Comparison of ENCODE assay signal across 8 mouse cellular contexts in genomic region chr2:69885451-69886305, GRCm38 (mm10). TPM values are rescaled to one million over a fixed set of nuclear protein-coding genes. Genes with fewer than 3 reads are reported as not detected.
DNase-seq lines count a peak whose midpoint lies in the region; ATAC-seq and TF ChIP-seq lines count a peak whose summit lies in the region.

Gene Mettl5 (minus strand): TSS chr2:69885615.

- H3K4me2 ChIP-seq in embryonic facial prominence, embryonic 13.5 days, result peak within 1 kb of the TSS; percentile 62
- peak within 1 kb of the TSS; percentile 64 for H3K4me2 ChIP-seq in limb, embryonic 11.5 days (ENCODE audit: low read depth, severe bottlenecking)
- peak within 1 kb of the TSS; percentile 67 for H3K4me2 ChIP-seq in midbrain, embryonic 13.5 days (replicated peaks)

- no peaks in the 10 kb centered on the region; the same call in 1 of the 2 replicates for H3K79me2 ChIP-seq in heart, adult 2 months (replicated peaks; ENCODE audit: control insufficient read depth, insufficient read depth, low read length)

- H3K27ac ChIP-seq in embryonic facial prominence, embryonic 13.5 days, result peak within 1 kb of the TSS; percentile 87
- peak within 1 kb of the TSS; percentile 82 for H3K27ac ChIP-seq in heart, adult 2 months
- H3K27ac ChIP-seq in kidney, adult 2 months (ENCODE audit: insufficient read depth, low read depth, low read length), result peak within 1 kb of the TSS; percentile 27; the same call in 1 of the 2 replicates
- H3K27ac ChIP-seq in limb, embryonic 11.5 days (replicated peaks; ENCODE audit: low read depth, low read length), result 0 out of 2 replicates have a peak within 1 kb of the TSS, but pooled peaks have one; percentile 9
- H3K27ac ChIP-seq in midbrain, embryonic 13.5 days, result no peak within 1 kb of the TSS

- DNase-seq in 416B (ENCODE audit: low read depth), result peak; percentile 89
- DNase-seq in adrenal gland, postnatal 4 days (ENCODE audit: low spot score in 2 of 2), result peak; percentile 73 to 80
- peak; percentile 90 for DNase-seq in heart, adult 2 months
- DNase-seq in kidney, adult 2 months, result peak; percentile 93
- peak; percentile 92 for DNase-seq in limb, embryonic 11.5 days (ENCODE audit: low spot score)
- DNase-seq in spleen, adult 12 weeks (ENCODE audit: low spot score), result peak; percentile 83

- no peaks in the 10 kb centered on the region for H3K9me3 ChIP-seq in embryonic facial prominence, embryonic 13.5 days
- no peaks in the 10 kb centered on the region for H3K9me3 ChIP-seq in limb, embryonic 11.5 days (ENCODE audit: control insufficient read depth, low read length)
- H3K9me3 ChIP-seq in midbrain, embryonic 13.5 days, result no peaks in the 10 kb centered on the region

- 0 out of 2 replicates have a peak, but pooled peaks cover 4% of the 10 kb centered on the region for H3K36me3 ChIP-seq in embryonic facial prominence, embryonic 13.5 days
- peaks cover 2% of the 10 kb centered on the region; the same call in 1 of the 2 replicates for H3K36me3 ChIP-seq in heart, adult 2 months (ENCODE audit: control insufficient read depth, insufficient read depth, low read length)
- no peaks in the 10 kb centered on the region for H3K36me3 ChIP-seq in kidney, adult 2 months (ENCODE audit: control insufficient read depth, insufficient read depth, low read length)
- H3K36me3 ChIP-seq in limb, embryonic 11.5 days (ENCODE audit: control insufficient read depth, insufficient read depth, low read length), result no peaks in the 10 kb centered on the region; the same call in 1 of the 2 replicates
- H3K36me3 ChIP-seq in midbrain, embryonic 13.5 days, result no peaks in the 10 kb centered on the region

- TF ChIP-seq EP300 in heart, adult 2 months (IDR thresholded peaks at IDR 0.05; ENCODE audit: insufficient read depth, low read depth, low read length), result 0 out of 2 replicates have a peak, but pooled peaks have one; percentile 49

- no peaks in the 10 kb centered on the region for H3K27me3 ChIP-seq in embryonic facial prominence, embryonic 13.5 days
- no peaks in the 10 kb centered on the region for H3K27me3 ChIP-seq in heart, adult 2 months (ENCODE audit: control insufficient read depth, insufficient read depth, low read length)
- no peaks in the 10 kb centered on the region for H3K27me3 ChIP-seq in kidney, adult 2 months (replicated peaks; ENCODE audit: control insufficient read depth, insufficient read depth, low read length)
- H3K27me3 ChIP-seq in limb, embryonic 11.5 days (ENCODE audit: control insufficient read depth, insufficient read depth, low read length), result no peaks in the 10 kb centered on the region
- no peaks in the 10 kb centered on the region for H3K27me3 ChIP-seq in midbrain, embryonic 13.5 days

- peak; percentile 95 for ATAC-seq in embryonic facial prominence, embryonic 13.5 days (ENCODE audit: insufficient number of reproducible peaks, insufficient read depth, low FRiP score, low TSS enrichment, low read depth)
- peak; percentile 88; the same call in 1 of the 2 replicates for ATAC-seq in limb, embryonic 11.5 days (ENCODE audit: insufficient number of reproducible peaks, low FRiP score, low TSS enrichment, low read depth)
- ATAC-seq in midbrain, embryonic 13.5 days, result peak; percentile 94

- peak within 1 kb of the TSS; percentile 87 for H3K9ac ChIP-seq in embryonic facial prominence, embryonic 13.5 days
- peak within 1 kb of the TSS; percentile 85 for H3K9ac ChIP-seq in heart, adult 2 months (ENCODE audit: low read depth, low read length)
- peak within 1 kb of the TSS; percentile 77 for H3K9ac ChIP-seq in limb, embryonic 11.5 days (ENCODE audit: low read length)
- H3K9ac ChIP-seq in midbrain, embryonic 13.5 days (replicated peaks), result peak within 1 kb of the TSS; percentile 73

- intact Hi-C loops in heart, adult 2 months (cut with DNase I), result loop anchor here (1.0 kb wide), 2 partner anchors 12 to 24 kb away; partner anchors contain the start of genes Ssb and Ubr3

- 2% methylated on average over 45 of the region's 45 CpGs for WGBS in embryonic facial prominence, embryonic 13.5 days
- WGBS in heart, adult 2 months, result 1% methylated on average over 45 of the region's 45 CpGs
- WGBS in kidney, adult 2 months, result 1% methylated on average over 45 of the region's 45 CpGs
- WGBS in limb, embryonic 11.5 days, result 3% methylated on average over 45 of the region's 45 CpGs
- 2% methylated on average over 45 of the region's 45 CpGs for WGBS in midbrain, embryonic 13.5 days

- H3K4me1 ChIP-seq in embryonic facial prominence, embryonic 13.5 days, result peaks cover 6% of the 10 kb centered on the region; the same call in 1 of the 2 replicates
- H3K4me1 ChIP-seq in heart, adult 2 months (ENCODE audit: control insufficient read depth, insufficient read depth, low read length), result peaks cover 2% of the 10 kb centered on the region; the same call in 1 of the 2 replicates
- H3K4me1 ChIP-seq in kidney, adult 2 months (ENCODE audit: control insufficient read depth, insufficient read depth, low read length), result 0 out of 2 replicates have a peak, but pooled peaks cover 2% of the 10 kb centered on the region
- no peaks in the 10 kb centered on the region for H3K4me1 ChIP-seq in limb, embryonic 11.5 days (ENCODE audit: control insufficient read depth, insufficient read depth, low read length)
- peaks cover 12% of the 10 kb centered on the region for H3K4me1 ChIP-seq in midbrain, embryonic 13.5 days (replicated peaks)

- peak; percentile 88 for TF ChIP-seq POLR2A in heart, adult 2 months (IDR thresholded peaks at IDR 0.05; ENCODE audit: insufficient read depth, low read depth, low read length)
- TF ChIP-seq POLR2A in kidney, adult 2 months (IDR thresholded peaks at IDR 0.05; ENCODE audit: low read depth, low read length), result peak; percentile 84

- peak; percentile 86 for TF ChIP-seq CTCF in heart, adult 2 months (IDR thresholded peaks at IDR 0.05)
- TF ChIP-seq CTCF in kidney, adult 2 months (conservative IDR thresholded peaks at IDR 0.05; ENCODE audit: insufficient read depth, insufficient read length, low read depth, low read length), result peak; percentile 49

- H3K4me3 ChIP-seq in embryonic facial prominence, embryonic 13.5 days, result peak within 1 kb of the TSS; percentile 65
- H3K4me3 ChIP-seq in heart, adult 2 months, result peak within 1 kb of the TSS; percentile 88
- peak within 1 kb of the TSS; percentile 86 for H3K4me3 ChIP-seq in kidney, adult 2 months (ENCODE audit: insufficient read depth, low read depth, low read length)
- peak within 1 kb of the TSS; percentile 55 for H3K4me3 ChIP-seq in limb, embryonic 11.5 days (ENCODE audit: low read depth, low read length)
- H3K4me3 ChIP-seq in midbrain, embryonic 13.5 days (replicated peaks), result peak within 1 kb of the TSS; percentile 62

RNA-seq across cellular contexts. Expression of gene Mettl5, which starts in this region (rescaled TPM):
- 10 to 100 TPM; 26.0 to 27.1 TPM for total RNA-seq in adrenal gland, postnatal 4 days (2021)
- polyA plus RNA-seq in embryonic facial prominence, embryonic 13.5 days (2015; fragmentation: Nextera tagmentation; extraction: Ambion mirVana), result 41.1 and 45.6 TPM in 2 replicates
- 10 to 100 TPM; 20.4 to 24.9 TPM for total RNA-seq in heart, adult 2 months (2021)
- 5.5 and 7.2 TPM in 2 replicates for polyA plus RNA-seq in heart, adult 2 months (2012; rRNA removed)
- polyA plus RNA-seq in kidney, adult 2 months (2012; rRNA removed), result 7.0 and 8.8 TPM in 2 replicates
- polyA plus RNA-seq in limb, embryonic 11.5 days (2014; fragmentation: Nextera tagmentation; extraction: Ambion mirVana), result 35.7 and 36.2 TPM in 2 replicates
- 33.2 and 35.1 TPM in 2 replicates for polyA plus RNA-seq in midbrain, embryonic 13.5 days (2015; fragmentation: Nextera tagmentation; extraction: Ambion mirVana)
